Mouse (Mus musculus) kidney, adult 2 months (tissue): ENCODE data around the gene Acd. TPM values are rescaled to one million over a fixed set of nuclear protein-coding genes. Genes with fewer than 3 reads are reported as not detected.

Experiments
- DNase-seq: peaks from one replicate; pipeline ENCODE4 v3.0.0; 2021
- H3K27ac ChIP-seq: fragments of 200-500 bp; 2 replicates; pipeline ENCODE4 v1.5.1; 2012; ENCODE audit warnings: low read depth, low read length, control low read depth, inconsistent platforms; ENCODE audit not compliant: insufficient read depth
- H3K27me3 ChIP-seq: fragments of 200-500 bp; replicated peaks from 2 replicates; pipeline ENCODE4 v1.6.1; 2012; ENCODE audit warnings: mild to moderate bottlenecking, moderate library complexity, low read length, inconsistent platforms; ENCODE audit not compliant: control insufficient read depth, insufficient read depth
- H3K36me3 ChIP-seq: fragments of 200-500 bp; 2 replicates; pipeline ENCODE4 v1.6.1; 2012; ENCODE audit warnings: mild to moderate bottlenecking, moderate library complexity, low read length, inconsistent platforms; ENCODE audit not compliant: control insufficient read depth, insufficient read depth
- H3K4me1 ChIP-seq: fragments of 200-500 bp; 2 replicates; pipeline ENCODE4 v1.6.1; 2011; ENCODE audit warnings: low read length; ENCODE audit not compliant: control insufficient read depth, insufficient read depth
- H3K4me3 ChIP-seq: fragments of 200-500 bp; 2 replicates; pipeline ENCODE4 v1.5.1; 2011; ENCODE audit warnings: mild to moderate bottlenecking, low read depth, low read length, control low read depth; ENCODE audit not compliant: insufficient read depth
- CTCF ChIP-seq: fragments of 200-500 bp; conservative IDR thresholded peaks from 2 replicates; pipeline ENCODE4 v1.5.1; 2011; ENCODE audit warnings: low read depth, mild to moderate bottlenecking, control low read depth, low read length, moderate library complexity, mixed read lengths; ENCODE audit not compliant: insufficient read depth, insufficient read length
- POLR2A ChIP-seq: fragments of 200-500 bp; IDR thresholded peaks from one replicate; pipeline ENCODE4 v1.6.1; 2011; ENCODE audit warnings: low read depth, low read length, control low read depth
- WGBS: fragments of 180-500 bp; shearing (Covaris S2); methylation state at CpG from one replicate; pipeline ENCODE4 v1.1.7; 2018; 5-methylcytosine and 5-hydroxymethylcytosine counted together
- polyA plus RNA-seq: library from polyadenylated mRNA; depleted of rRNA; stranded (reverse); fragments of >200 nt; gene quantifications from 2 replicates; pipeline ENCODE4 v1.2.3, GENCODE M21; 2012

Gene Acd
- polyA plus RNA-seq, 1 experiment, result 39.9 TPM

- TF ChIP-seq CTCF, result no peak
- TF ChIP-seq POLR2A, result no peak
- H3K27me3 ChIP-seq, result no peaks in the 10 kb centered on the region
- WGBS, result 87% methylated on average over 11 of the region's 11 CpGs
- H3K27ac ChIP-seq, result no peak overlapping the region
- H3K4me1 ChIP-seq, result peaks cover 4% of the 10 kb centered on the region
- no peak for DNase-seq
- H3K36me3 ChIP-seq, result no peaks in the 10 kb centered on the region; the same call in 1 of the 2 replicates
- H3K4me3 ChIP-seq, result no peak overlapping the region
Measured at GRCm38 (mm10) chr8:105699488-105700215, 1.2 kb downstream of the Acd start.

- Histone ChIP-seq H3K27me3 (no peaks in the 10 kb centered on the region), H3K4me3 (no peak overlapping the region), H3K27ac (no peak overlapping the region), H3K4me1 (peaks cover 7% of the 10 kb centered on the region), H3K36me3 (no peaks in the 10 kb centered on the region; the same call in 1 of the 2 replicates)
- 90% methylated on average over 5 of the region's 5 CpGs for WGBS
- TF ChIP-seq CTCF (no peak), POLR2A (no peak)
- no peak for DNase-seq
Measured at GRCm38 (mm10) chr8:105698734-105699133, 2.2 kb downstream of the Acd start.

- Histone ChIP-seq H3K27me3 (no peaks in the 10 kb centered on the region), H3K4me3 (no peak overlapping the region), H3K27ac (no peak overlapping the region), H3K36me3 (no peaks in the 10 kb centered on the region; the same call in 1 of the 2 replicates), H3K4me1 (peaks cover 7% of the 10 kb centered on the region)
- TF ChIP-seq POLR2A (no peak), CTCF (no peak)
- WGBS, result 91% methylated on average over 17 of the region's 17 CpGs
- no peak for DNase-seq
Measured at GRCm38 (mm10) chr8:105697196-105697780, 3.6 kb downstream of the Acd start.

GRCm38 (mm10) chr8:105695080-105695780 is 5.7 kb downstream of the Acd start:
- Histone ChIP-seq H3K4me3 (no peak overlapping the region), H3K4me1 (peaks cover 3% of the 10 kb centered on the region; the same call in 1 of the 2 replicates), H3K27me3 (no peaks in the 10 kb centered on the region), H3K36me3 (no peaks in the 10 kb centered on the region; the same call in 1 of the 2 replicates), H3K27ac (no peak overlapping the region)
- 78% methylated on average over 30 of the region's 30 CpGs for WGBS
- TF ChIP-seq POLR2A (no peak), CTCF (no peak)
- DNase-seq, result no peak

GRCm38 (mm10) chr8:105694051-105694799 is 6.7 kb downstream of the Acd start:
- no peaks in the 10 kb centered on the region; the same call in 1 of the 2 replicates for H3K36me3 ChIP-seq
- WGBS, result 9% methylated on average over 38 of the region's 40 CpGs

GRCm38 (mm10) chr8:105693648-105694047 is 7.3 kb downstream of the Acd start:
- no peaks in the 10 kb centered on the region; the same call in 1 of the 2 replicates for H3K36me3 ChIP-seq
- peak; percentile 72 for DNase-seq

More at GRCm38 (mm10) chr8:105694051-105694799, 6.7 kb downstream of the Acd start:
- DNase-seq, result no peak
- no peak for TF ChIP-seq CTCF
- no peak for TF ChIP-seq POLR2A
- Histone ChIP-seq H3K27me3 (no peaks in the 10 kb centered on the region), H3K4me3 (peak overlapping the region; percentile 40; the same call in 1 of the 2 replicates), H3K4me1 (peaks cover 3% of the 10 kb centered on the region; the same call in 1 of the 2 replicates), H3K27ac (no peak overlapping the region)

More at GRCm38 (mm10) chr8:105693648-105694047, 7.3 kb downstream of the Acd start:
- peaks cover 3% of the 10 kb centered on the region; the same call in 1 of the 2 replicates for H3K4me1 ChIP-seq
- WGBS, result 8% methylated on average over 30 of the region's 30 CpGs
- TF ChIP-seq POLR2A (no peak), CTCF (no peak)
- H3K27ac ChIP-seq, result no peak overlapping the region
- H3K4me3 ChIP-seq, result peak overlapping the region; percentile 40; the same call in 1 of the 2 replicates
- H3K27me3 ChIP-seq, result no peaks in the 10 kb centered on the region
